Mouse (Mus musculus) MEL (cell line): Measurements from ENCODE around the gene Gm11213. TPM values are rescaled to one million over a fixed set of nuclear protein-coding genes. Genes with fewer than 3 reads are reported as not detected.

Experiments used
- DNase-seq: peaks from one replicate; pipeline ENCODE4 v3.0.0; 2011; ENCODE audit warnings: low read depth, low spot score
- H3K27ac ChIP-seq: 2 replicates; pipeline ENCODE4 v1.5.1; 2012; ENCODE audit warnings: low read depth, mild to moderate bottlenecking, control low read depth, low read length, moderate library complexity; ENCODE audit not compliant: control insufficient read depth
- H3K27me3 ChIP-seq, 2 experiments: fragments of 150-350 bp in 1 of 2; sonication (generic) in 1 of 2; 2 replicates each; pipeline ENCODE4 v1.6.1; 2012; ENCODE audit warnings: low read length in 2 of 2, mild to moderate bottlenecking in 2 of 2, improper control_type of control experiment in 1 of 2, moderate library complexity in 1 of 2; ENCODE audit not compliant: insufficient read depth in 2 of 2, control insufficient read depth in 1 of 2
- H3K36me3 ChIP-seq, 2 experiments: 2 replicates each; pipeline ENCODE4 v1.6.1; 2012 to 2014; ENCODE audit warnings: low read length in 2 of 2, improper control_type of control experiment in 1 of 2, inconsistent platforms in 1 of 2, mild to moderate bottlenecking in 1 of 2; ENCODE audit not compliant: insufficient read depth in 2 of 2, control insufficient read depth in 1 of 2
- H3K4me1 ChIP-seq, 2 experiments: fragments of 150-350 bp in 1 of 2; sonication (generic) in 1 of 2; 2 replicates each; pipeline ENCODE4 v1.6.1; 2012; ENCODE audit warnings: low read length in 2 of 2, improper control_type of control experiment in 1 of 2, mild to moderate bottlenecking in 1 of 2; ENCODE audit not compliant: insufficient read depth in 2 of 2, control insufficient read depth in 1 of 2
- H3K4me3 ChIP-seq, 2 experiments: fragments of 150-350 bp in 1 of 2; sonication (generic) in 1 of 2; 2 replicates each; pipeline ENCODE4 v1.5.1; 2012; ENCODE audit warnings: low read depth in 2 of 2, low read length in 2 of 2, mild to moderate bottlenecking in 2 of 2, moderate library complexity in 2 of 2, control low read depth in 1 of 2, improper control_type of control experiment in 1 of 2; ENCODE audit not compliant: control insufficient read depth in 1 of 2, insufficient read depth in 1 of 2
- H3K79me2 ChIP-seq: 2 replicates; pipeline ENCODE4 v1.6.1; 2012; ENCODE audit warnings: mild to moderate bottlenecking, low read length, moderate library complexity; ENCODE audit not compliant: control insufficient read depth, poor library complexity, insufficient read depth
- H3K9ac ChIP-seq: 2 replicates; pipeline ENCODE4 v1.6.1; 2012; ENCODE audit warnings: low read depth, mild to moderate bottlenecking, control low read depth, low read length, moderate library complexity; ENCODE audit not compliant: control insufficient read depth, poor library complexity, severe bottlenecking
- H3K9me3 ChIP-seq: fragments of 150-350 bp; sonication (generic); replicated peaks from 2 replicates; pipeline ENCODE4 v1.6.1; 2012; ENCODE audit warnings: mild to moderate bottlenecking, low read length, improper control_type of control experiment, moderate library complexity; ENCODE audit not compliant: insufficient read depth
- BHLHE40 ChIP-seq: IDR thresholded peaks from 2 replicates; pipeline ENCODE4 v1.6.1; 2012; ENCODE audit warnings: low read depth, mild to moderate bottlenecking, inconsistent platforms, low read length, improper control_type of control experiment, borderline replicate concordance
- CTCF ChIP-seq, 3 experiments: IDR thresholded peaks in 2 of 3; conservative IDR thresholded peaks in 1 of 3; 2 replicates each; pipeline ENCODE4 v1.5.1; 2011 to 2012; ENCODE audit warnings: low read length in 3 of 3, low read depth in 2 of 3, mild to moderate bottlenecking in 2 of 3, improper control_type of control experiment in 1 of 3, inconsistent platforms in 1 of 3, mixed read lengths in 1 of 3, moderate library complexity in 1 of 3; ENCODE audit not compliant: control insufficient read depth in 1 of 3, insufficient read depth in 1 of 3, poor library complexity in 1 of 3, severe bottlenecking in 1 of 3
- E2F4 ChIP-seq: IDR thresholded peaks from 2 replicates; pipeline ENCODE4 v1.6.1; 2011; ENCODE audit warnings: low read depth, low read length, improper control_type of control experiment, borderline replicate concordance
- ELF1 ChIP-seq: IDR thresholded peaks from 2 replicates; pipeline ENCODE4 v1.6.1; 2014; ENCODE audit warnings: low read depth, mild to moderate bottlenecking, inconsistent platforms, low read length, improper control_type of control experiment, moderate library complexity
- EP300 ChIP-seq, 2 experiments: IDR thresholded peaks; 2 replicates each; pipeline ENCODE4 v1.6.1; 2011; ENCODE audit warnings: improper control_type of control experiment in 2 of 2, low read length in 2 of 2, low read depth in 1 of 2, mild to moderate bottlenecking in 1 of 2
- GABPA ChIP-seq: IDR thresholded peaks from 2 replicates; pipeline ENCODE4 v1.6.1; 2012; ENCODE audit warnings: low read depth, mild to moderate bottlenecking, inconsistent platforms, low read length, improper control_type of control experiment, moderate library complexity
- GATA1 ChIP-seq: IDR thresholded peaks from 2 replicates; pipeline ENCODE4 v1.6.1; 2011; ENCODE audit warnings: low read depth, low read length, improper control_type of control experiment
- MAFK ChIP-seq: IDR thresholded peaks from 2 replicates; pipeline ENCODE4 v1.6.1; 2011; ENCODE audit warnings: low read depth, mild to moderate bottlenecking, low read length, improper control_type of control experiment, borderline replicate concordance
- MAX ChIP-seq: IDR thresholded peaks from 2 replicates; pipeline ENCODE4 v1.6.1; 2011; ENCODE audit warnings: low read length, improper control_type of control experiment
- MAZ ChIP-seq: IDR thresholded peaks from 2 replicates; pipeline ENCODE4 v1.6.1; 2012; ENCODE audit warnings: low read depth, mild to moderate bottlenecking, inconsistent platforms, low read length, improper control_type of control experiment
- MEF2A ChIP-seq: IDR thresholded peaks from 2 replicates; pipeline ENCODE4 v1.6.1; 2014; ENCODE audit warnings: low read depth, mild to moderate bottlenecking, inconsistent platforms, low read length, improper control_type of control experiment; ENCODE audit not compliant: poor library complexity, insufficient replicate concordance, severe bottlenecking; ENCODE audit errors: extremely low read depth
- MXI1 ChIP-seq: IDR thresholded peaks from 2 replicates; pipeline ENCODE4 v1.6.1; 2011; ENCODE audit warnings: mild to moderate bottlenecking, low read depth, low read length, improper control_type of control experiment
- MYB ChIP-seq: IDR thresholded peaks from 2 replicates; pipeline ENCODE4 v1.6.1; 2011; ENCODE audit warnings: mild to moderate bottlenecking, low read depth, low read length, improper control_type of control experiment
- NELFE ChIP-seq: IDR thresholded peaks from 2 replicates; pipeline ENCODE4 v1.6.1; 2011; ENCODE audit warnings: low read depth, low read length, improper control_type of control experiment
- NRF1 ChIP-seq: IDR thresholded peaks from 2 replicates; pipeline ENCODE4 v1.6.1; 2014; ENCODE audit warnings: low read depth, mild to moderate bottlenecking, inconsistent platforms, low read length, improper control_type of control experiment, moderate library complexity; ENCODE audit not compliant: poor library complexity, insufficient read depth, severe bottlenecking
- POLR2AphosphoS5 ChIP-seq: IDR thresholded peaks from 2 replicates; pipeline ENCODE4 v1.6.1; 2012; ENCODE audit warnings: low read depth, borderline replicate concordance, mild to moderate bottlenecking, inconsistent platforms, low read length, moderate library complexity, mixed read lengths
- SIN3A ChIP-seq: IDR thresholded peaks from 2 replicates; pipeline ENCODE4 v1.6.1; 2012; ENCODE audit warnings: low read length, improper control_type of control experiment, inconsistent platforms
- TBP ChIP-seq: IDR thresholded peaks from 2 replicates; pipeline ENCODE4 v1.8.0; 2011; ENCODE audit warnings: low read depth, low read length, improper control_type of control experiment
- TCF12 ChIP-seq: IDR thresholded peaks from 2 replicates; pipeline ENCODE4 v1.6.1; 2014; ENCODE audit warnings: low read depth, mild to moderate bottlenecking, inconsistent platforms, low read length, improper control_type of control experiment, moderate library complexity
- UBTF ChIP-seq: IDR thresholded peaks from 2 replicates; pipeline ENCODE4 v1.6.1; 2012; ENCODE audit warnings: low read depth, mild to moderate bottlenecking, inconsistent platforms, low read length, improper control_type of control experiment, moderate library complexity, borderline replicate concordance; ENCODE audit not compliant: insufficient read depth
- USF1 ChIP-seq: IDR thresholded peaks from 2 replicates; pipeline ENCODE4 v1.6.1; 2014; ENCODE audit warnings: low read depth, mild to moderate bottlenecking, inconsistent platforms, low read length, improper control_type of control experiment, moderate library complexity
- USF2 ChIP-seq, 2 experiments: IDR thresholded peaks; 2 replicates each; pipeline ENCODE4 v1.6.1; 2011 to 2012; ENCODE audit warnings: improper control_type of control experiment in 2 of 2, low read length in 2 of 2, borderline replicate concordance in 1 of 2, inconsistent platforms in 1 of 2, low read depth in 1 of 2, mild to moderate bottlenecking in 1 of 2; ENCODE audit not compliant: insufficient read depth in 1 of 2
- polyA plus RNA-seq, 2 experiments: library from polyadenylated mRNA; stranded (reverse) in 1 of 2; unstranded in 1 of 2; fragments of >175 nt in 1 of 2; fragments of >200 nt in 1 of 2; gene quantifications; 2 replicates each; pipeline versions ENCODE4 v1.2.1 to v1.2.4; 2012; ENCODE audit warnings: low replicate concordance in 2 of 2, low read depth in 1 of 2; ENCODE audit not compliant: insufficient read length in 2 of 2, insufficient read depth in 1 of 2, missing spikeins in 1 of 2
- total RNA-seq: library from RNA; depleted of rRNA; stranded (reverse); fragments of 300-350 nt; gene quantifications from 2 replicates; pipeline ENCODE4 v1.2.3, GENCODE M21; 2012; rRNA removed

The Gm11213 gene
- total RNA-seq (not detected in 2 replicates), polyA plus RNA-seq (not detected)

- Histone ChIP-seq H3K9ac (no peak within 1 kb of the TSS), H3K4me1 (no peaks in the 10 kb centered on the region), H3K27me3 (no peaks in the 10 kb centered on the region), H3K9me3 (no peaks in the 10 kb centered on the region), H3K4me3 (no peak within 1 kb of the TSS), H3K27ac (no peak within 1 kb of the TSS), H3K79me2 (no peaks in the 10 kb centered on the region), H3K36me3 (no peaks in the 10 kb centered on the region)
- TF ChIP-seq MXI1 (no peak), GABPA (no peak), UBTF (no peak), USF2 (IDR thresholded peaks at IDR 0.05; ENCODE audit: borderline replicate concordance in 1 of 2, insufficient read depth in 1 of 2, low read depth in 1 of 2, low read length in 2 of 2) (no peak), GATA1 (no peak), MAX (no peak), MEF2A (no peak), E2F4 (no peak)
- DNase-seq: no peak
Measured at GRCm38 (mm10) chr4:63604945-63605344, at the start of gene Gm11213. TSS of gene Gm11213 (minus strand) at chr4:63605261.

GRCm38 (mm10) chr4:63654381-63654780 lies 49.3 kb upstream of the Gm11213 start:
- no peak for TF ChIP-seq NELFE
- TF ChIP-seq ELF1: no peak
- TF ChIP-seq BHLHE40: no peak
- TF ChIP-seq MAX: no peak
- TF ChIP-seq USF1: no peak
- no peak for TF ChIP-seq E2F4
- TF ChIP-seq MYB: no peak
- TF ChIP-seq MAFK: no peak
- no peak for TF ChIP-seq CTCF (IDR thresholded peaks at IDR 0.05 in 2 of 3, conservative IDR thresholded peaks at IDR 0.05 in 1 of 3; ENCODE audit: control insufficient read depth in 1 of 3, insufficient read depth in 1 of 3, low read depth in 2 of 3, low read length in 3 of 3, poor library complexity in 1 of 3, severe bottlenecking in 1 of 3)
- no peak for TF ChIP-seq MEF2A
- no peak for TF ChIP-seq TCF12
- TF ChIP-seq SIN3A: no peak
- no peak for TF ChIP-seq MAZ
- no peak for TF ChIP-seq TBP
- TF ChIP-seq GATA1: no peak
- no peak for TF ChIP-seq GABPA
- no peak for TF ChIP-seq POLR2AphosphoS5
- TF ChIP-seq MXI1: no peak
- TF ChIP-seq EP300 (IDR thresholded peaks at IDR 0.05; ENCODE audit: low read depth in 1 of 2, low read length in 2 of 2): no peak
- TF ChIP-seq NRF1: no peak
- TF ChIP-seq, all 39 proteins: peak for 0
- Histone ChIP-seq H3K9ac (no peak overlapping the region), H3K4me3 (no peak overlapping the region), H3K27ac (no peak overlapping the region), H3K27me3 (no peaks in the 10 kb centered on the region), H3K9me3 (no peaks in the 10 kb centered on the region), H3K79me2 (no peaks in the 10 kb centered on the region), H3K4me1 (no peaks in the 10 kb centered on the region), H3K36me3 (no peaks in the 10 kb centered on the region)
- no peak for DNase-seq
